Mouse (Mus musculus): ENCODE data around the gene Gtsf1.

Gene Gtsf1

GRCm38 (mm10) chr15:103356130-103356529, 74.1 kb downstream of the Gtsf1 start:
- no peak for DNase-seq

GRCm38 (mm10) chr15:103355420-103355819, 74.8 kb downstream of the Gtsf1 start:
- DNase-seq: no peak

DNA sequence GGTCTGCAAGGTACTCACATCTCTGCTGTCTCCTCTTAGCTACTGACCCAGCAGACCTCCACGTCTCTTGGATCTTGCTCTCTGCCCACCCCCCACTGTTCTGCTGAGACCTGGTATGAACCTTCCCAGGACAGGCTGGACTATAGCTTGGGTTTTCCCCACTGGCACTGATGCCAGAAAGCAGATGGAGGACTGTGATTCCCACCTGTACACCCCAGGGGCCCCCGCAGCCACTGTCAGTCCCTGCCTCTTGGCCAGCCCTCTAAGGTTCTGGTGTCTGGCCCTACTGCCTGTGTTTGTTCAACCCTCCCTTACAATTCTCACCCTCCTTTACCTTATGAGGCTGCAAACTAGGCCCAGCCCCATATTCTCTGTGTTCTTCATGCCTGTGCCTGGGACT, 75.6 kb downstream of the Gtsf1 start:
- DNase-seq: no peak

DNA sequence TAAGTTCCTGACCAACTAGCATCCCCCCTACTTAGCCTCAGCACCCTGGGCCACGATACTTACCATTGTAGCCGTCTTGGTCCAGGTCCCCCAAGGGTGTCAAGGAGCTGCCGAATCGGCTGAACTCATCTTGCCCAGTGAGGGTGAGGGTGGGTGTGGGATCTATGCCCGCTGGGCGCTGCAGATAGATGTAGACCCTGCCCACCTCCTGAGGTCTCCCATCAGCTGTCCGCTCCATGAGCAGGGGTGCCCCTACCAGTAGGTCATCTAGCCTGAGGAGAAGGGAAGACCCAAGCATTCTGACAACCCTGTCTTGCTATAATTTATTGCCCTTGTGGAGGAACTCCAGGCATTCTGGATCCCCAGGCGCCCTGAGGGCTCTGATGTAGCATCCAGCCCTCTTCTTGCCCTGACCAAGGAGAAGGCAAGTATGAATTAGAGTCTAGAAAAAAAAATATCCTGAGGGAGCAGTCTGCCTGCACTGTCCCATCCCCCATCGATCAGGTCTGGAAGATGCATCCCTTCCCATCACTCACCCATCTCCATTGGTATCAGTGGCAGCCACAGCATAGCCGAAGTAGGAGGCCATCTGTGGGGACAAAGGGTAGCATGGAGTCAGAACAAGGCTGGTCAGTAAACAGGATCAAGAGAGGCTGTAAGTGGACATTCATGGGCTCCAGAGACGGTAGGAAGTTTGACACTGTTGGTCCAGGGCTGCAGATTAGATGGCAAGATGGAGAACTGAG, 76.6 kb downstream of the Gtsf1 start:
- no peak for DNase-seq

GRCm38 (mm10) chr15:103352856-103353255, 77.4 kb downstream of the Gtsf1 start:
- DNase-seq: peak; percentile 73 to 74
